Mouse (Mus musculus): ENCODE results near the gene Gm45337. TPM values are rescaled to one million over a fixed set of nuclear protein-coding genes. Genes with fewer than 3 reads are reported as not detected.
"Not testable (repeated sequence)": the region's sequence is repeated elsewhere in the genome, so short reads cannot be mapped to it uniquely, and the experiment has no call there.

The Gm45337 gene
- polyA plus RNA-seq, 1 experiment from 2014 or later, result not detected

- not testable (repeated sequence) for H3K4me1 ChIP-seq (ENCODE audit: control insufficient read depth, insufficient read depth, low read length); H3K9me3 ChIP-seq (replicated peaks; ENCODE audit: control insufficient read depth, low read length); H3K4me3 ChIP-seq (ENCODE audit: low read depth, low read length); H3K36me3 ChIP-seq (ENCODE audit: control insufficient read depth, insufficient read depth, low read length); ATAC-seq (replicated peaks; ENCODE audit: insufficient number of reproducible peaks, low FRiP score, low TSS enrichment); H3K9ac ChIP-seq (ENCODE audit: low read depth, low read length); H3K27ac ChIP-seq (ENCODE audit: low read depth, low read length); H3K27me3 ChIP-seq (ENCODE audit: control insufficient read depth, insufficient read depth, low read length); H3K4me2 ChIP-seq
- WGBS (ENCODE audit: insufficient replicate concordance), result 30% methylated on average over 2 of the region's 2 CpGs
Measured at GRCm38 (mm10) chr7:142157013-142157412, 12.6 kb upstream of the Gm45337 start, which contains the start of gene Gm29735. Gene Gm29735 (minus strand): TSS chr7:142157113.

- no peak overlapping the region for H3K4me2 ChIP-seq
- no peaks in the 10 kb centered on the region for H3K4me1 ChIP-seq (ENCODE audit: control insufficient read depth, insufficient read depth, low read length)
- H3K27ac ChIP-seq (ENCODE audit: low read depth, low read length), result no peak overlapping the region
- no peaks in the 10 kb centered on the region for H3K9me3 ChIP-seq (replicated peaks; ENCODE audit: control insufficient read depth, low read length)
- 76% methylated on average over 1 of the region's 1 CpGs for WGBS (ENCODE audit: insufficient replicate concordance)
- no peak overlapping the region for H3K4me3 ChIP-seq (ENCODE audit: low read depth, low read length)
- ATAC-seq (replicated peaks; ENCODE audit: insufficient number of reproducible peaks, low FRiP score, low TSS enrichment), result no peak
- H3K36me3 ChIP-seq (ENCODE audit: control insufficient read depth, insufficient read depth, low read length), result no peaks in the 10 kb centered on the region
- H3K9ac ChIP-seq (ENCODE audit: low read depth, low read length), result no peak overlapping the region
- 0 out of 2 replicates have a peak, but pooled peaks cover under 1% of the 10 kb centered on the region for H3K27me3 ChIP-seq (ENCODE audit: control insufficient read depth, insufficient read depth, low read length)
Measured at GRCm38 (mm10) chr7:142155308-142155707, 10.9 kb upstream of the Gm45337 start.

- Histone ChIP-seq H3K9ac (ENCODE audit: low read depth, low read length) (no peak overlapping the region), H3K36me3 (ENCODE audit: control insufficient read depth, insufficient read depth, low read length) (no peaks in the 10 kb centered on the region), H3K27ac (ENCODE audit: low read depth, low read length) (no peak overlapping the region), H3K4me3 (ENCODE audit: low read depth, low read length) (no peak overlapping the region), H3K9me3 (replicated peaks; ENCODE audit: control insufficient read depth, low read length) (no peaks in the 10 kb centered on the region), H3K4me1 (ENCODE audit: control insufficient read depth, insufficient read depth, low read length) (no peaks in the 10 kb centered on the region), H3K4me2 (no peak overlapping the region), H3K27me3 (ENCODE audit: control insufficient read depth, insufficient read depth, low read length) (no peaks in the 10 kb centered on the region)
- ATAC-seq (replicated peaks; ENCODE audit: insufficient number of reproducible peaks, low FRiP score, low TSS enrichment), result no peak
- WGBS (ENCODE audit: insufficient replicate concordance), result 68% methylated on average over 4 of the region's 4 CpGs
Measured at GRCm38 (mm10) chr7:142152191-142152590, 7.8 kb upstream of the Gm45337 start.

- Histone ChIP-seq H3K4me2 (no peak overlapping the region), H3K27ac (ENCODE audit: low read depth, low read length) (no peak overlapping the region), H3K9ac (ENCODE audit: low read depth, low read length) (no peak overlapping the region), H3K36me3 (ENCODE audit: control insufficient read depth, insufficient read depth, low read length) (no peaks in the 10 kb centered on the region), H3K9me3 (replicated peaks; ENCODE audit: control insufficient read depth, low read length) (no peaks in the 10 kb centered on the region), H3K4me3 (ENCODE audit: low read depth, low read length) (no peak overlapping the region), H3K4me1 (ENCODE audit: control insufficient read depth, insufficient read depth, low read length) (no peaks in the 10 kb centered on the region), H3K27me3 (ENCODE audit: control insufficient read depth, insufficient read depth, low read length) (no peaks in the 10 kb centered on the region; the same call in 1 of the 2 replicates)
- ATAC-seq (replicated peaks; ENCODE audit: insufficient number of reproducible peaks, low FRiP score, low TSS enrichment), result no peak
Measured at GRCm38 (mm10) chr7:142148633-142149032, 4.2 kb upstream of the Gm45337 start.

- no peak for ATAC-seq (replicated peaks; ENCODE audit: insufficient number of reproducible peaks, low FRiP score, low TSS enrichment)
- 7% methylated on average over 1 of the region's 1 CpGs for WGBS (ENCODE audit: insufficient replicate concordance)
- Histone ChIP-seq H3K9ac (ENCODE audit: low read depth, low read length) (no peak overlapping the region), H3K9me3 (replicated peaks; ENCODE audit: control insufficient read depth, low read length) (no peaks in the 10 kb centered on the region), H3K36me3 (ENCODE audit: control insufficient read depth, insufficient read depth, low read length) (no peaks in the 10 kb centered on the region), H3K4me1 (ENCODE audit: control insufficient read depth, insufficient read depth, low read length) (no peaks in the 10 kb centered on the region), H3K27me3 (ENCODE audit: control insufficient read depth, insufficient read depth, low read length) (no peaks in the 10 kb centered on the region; the same call in 1 of the 2 replicates), H3K27ac (ENCODE audit: low read depth, low read length) (no peak overlapping the region), H3K4me3 (ENCODE audit: low read depth, low read length) (no peak overlapping the region), H3K4me2 (no peak overlapping the region)
Measured at GRCm38 (mm10) chr7:142146033-142146432, 1.6 kb upstream of the Gm45337 start.

GRCm38 (mm10) chr7:142145413-142145940, 1.1 kb upstream of the Gm45337 start:
- Histone ChIP-seq H3K4me2 (no peak overlapping the region), H3K27me3 (ENCODE audit: control insufficient read depth, insufficient read depth, low read length) (no peaks in the 10 kb centered on the region; the same call in 1 of the 2 replicates), H3K9ac (ENCODE audit: low read depth, low read length) (no peak overlapping the region), H3K4me3 (ENCODE audit: low read depth, low read length) (no peak overlapping the region), H3K4me1 (ENCODE audit: control insufficient read depth, insufficient read depth, low read length) (no peaks in the 10 kb centered on the region), H3K36me3 (ENCODE audit: control insufficient read depth, insufficient read depth, low read length) (no peaks in the 10 kb centered on the region), H3K9me3 (replicated peaks; ENCODE audit: control insufficient read depth, low read length) (no peaks in the 10 kb centered on the region), H3K27ac (ENCODE audit: low read depth, low read length) (no peak overlapping the region)
- 30% methylated on average over 4 of the region's 4 CpGs for WGBS (ENCODE audit: insufficient replicate concordance)
- no peak for ATAC-seq (replicated peaks; ENCODE audit: insufficient number of reproducible peaks, low FRiP score, low TSS enrichment)

- H3K4me1 ChIP-seq (ENCODE audit: control insufficient read depth, insufficient read depth, low read length); ATAC-seq (replicated peaks; ENCODE audit: insufficient number of reproducible peaks, low FRiP score, low TSS enrichment); H3K9me3 ChIP-seq (replicated peaks; ENCODE audit: control insufficient read depth, low read length); H3K36me3 ChIP-seq (ENCODE audit: control insufficient read depth, insufficient read depth, low read length); H3K9ac ChIP-seq (ENCODE audit: low read depth, low read length); H3K4me2 ChIP-seq; H3K27me3 ChIP-seq (ENCODE audit: control insufficient read depth, insufficient read depth, low read length); H3K4me3 ChIP-seq (ENCODE audit: low read depth, low read length); H3K27ac ChIP-seq (ENCODE audit: low read depth, low read length): not testable (repeated sequence)
- WGBS (ENCODE audit: insufficient replicate concordance), result 32% methylated on average over 1 of the region's 1 CpGs
Measured at GRCm38 (mm10) chr7:142143506-142144010, 849 bp downstream of the Gm45337 start.

- 9% methylated on average over 1 of the region's 1 CpGs for WGBS (ENCODE audit: insufficient replicate concordance)
- no peak for ATAC-seq (replicated peaks; ENCODE audit: insufficient number of reproducible peaks, low FRiP score, low TSS enrichment)
- H3K4me1 ChIP-seq (ENCODE audit: control insufficient read depth, insufficient read depth, low read length), result no peaks in the 10 kb centered on the region
- H3K9me3 ChIP-seq (replicated peaks; ENCODE audit: control insufficient read depth, low read length), result no peaks in the 10 kb centered on the region
- H3K4me2 ChIP-seq, result no peak overlapping the region
- H3K4me3 ChIP-seq (ENCODE audit: low read depth, low read length), result no peak overlapping the region
- H3K27ac ChIP-seq (ENCODE audit: low read depth, low read length), result no peak overlapping the region
- H3K27me3 ChIP-seq (ENCODE audit: control insufficient read depth, insufficient read depth, low read length), result no peaks in the 10 kb centered on the region; the same call in 1 of the 2 replicates
- H3K9ac ChIP-seq (ENCODE audit: low read depth, low read length), result no peak overlapping the region
- no peaks in the 10 kb centered on the region for H3K36me3 ChIP-seq (ENCODE audit: control insufficient read depth, insufficient read depth, low read length)
Measured at GRCm38 (mm10) chr7:142140696-142141095, 3.7 kb downstream of the Gm45337 start.

GRCm38 (mm10) chr7:142135934-142136333, 8.5 kb downstream of the Gm45337 start, which contains the start of gene Gm39115:
Gene Gm39115 (minus strand): TSS chr7:142136034.
- ATAC-seq (replicated peaks; ENCODE audit: insufficient number of reproducible peaks, low FRiP score, low TSS enrichment); H3K9me3 ChIP-seq (replicated peaks; ENCODE audit: control insufficient read depth, low read length); H3K27me3 ChIP-seq (ENCODE audit: control insufficient read depth, insufficient read depth, low read length); H3K9ac ChIP-seq (ENCODE audit: low read depth, low read length); H3K27ac ChIP-seq (ENCODE audit: low read depth, low read length); H3K4me2 ChIP-seq; H3K4me1 ChIP-seq (ENCODE audit: control insufficient read depth, insufficient read depth, low read length); H3K4me3 ChIP-seq (ENCODE audit: low read depth, low read length); H3K36me3 ChIP-seq (ENCODE audit: control insufficient read depth, insufficient read depth, low read length): not testable (repeated sequence)
- WGBS (ENCODE audit: insufficient replicate concordance), result 43% methylated on average over 2 of the region's 2 CpGs

Data from heart, embryonic 11.5 days (tissue).